Mouse (Mus musculus): ENCODE results near the gene Tnfrsf13c. TPM values are rescaled to one million over a fixed set of nuclear protein-coding genes. Genes with fewer than 3 reads are reported as not detected.

Tnfrsf13c gene
- polyA plus RNA-seq, 1 experiment from 2014 or later = 0.15 TPM

- ATAC-seq (replicated peaks; ENCODE audit: low FRiP score, low TSS enrichment, low read depth) = no peak
- Histone ChIP-seq H3K27me3 (replicated peaks; ENCODE audit: control insufficient read depth, insufficient read depth, low read length) (no peaks in the 10 kb centered on the region), H3K36me3 (ENCODE audit: control insufficient read depth, insufficient read depth, low read length) (peaks cover 79% of the 10 kb centered on the region), H3K4me3 (ENCODE audit: low read depth, low read length) (no peak overlapping the region), H3K4me1 (replicated peaks; ENCODE audit: control insufficient read depth, insufficient read depth, low read length) (peaks cover 5% of the 10 kb centered on the region; the same call in 1 of the 2 replicates), H3K4me2 (ENCODE audit: low read length) (no peak overlapping the region), H3K9ac (ENCODE audit: low read length) (no peak overlapping the region), H3K27ac (ENCODE audit: low read depth) (no peak overlapping the region), H3K9me3 (ENCODE audit: control insufficient read depth, low read length) (no peaks in the 10 kb centered on the region)
- 90% methylated on average over 8 of the region's 8 CpGs for WGBS
- DNase-seq (ENCODE audit: low spot score) = no peak
These were observed 51.5 kb downstream of the Tnfrsf13c start for GRCm38 (mm10) chr15:82172648-82173047.

MicroRNAs encoded within 50 kb of the gene (microRNA counts, 519-probe panel; counts per million panel counts)
- 2,747 counts per million, percentile 30 among the panel's probes with 10 or more counts for microRNA mmu-miR-33

Small RNAs within 50 kb of the gene (microRNA-seq; reads per million reads assigned to microRNA genes)
- gene Mir33 = 108 reads per million, percentile 59 among the genes with 10 or more reads in this experiment

Other genes starting within 250 kb of the Tnfrsf13c start
- gene 1700029P11Rik, start 243.8 kb downstream of the Tnfrsf13c start, polyA plus RNA-seq (2014; fragmentation: Nextera tagmentation; extraction: Ambion mirVana) = not detected in 2 replicates
- gene Xrcc6, start 236.5 kb downstream of the Tnfrsf13c start, polyA plus RNA-seq (2014; fragmentation: Nextera tagmentation; extraction: Ambion mirVana) = 87.0 and 96.7 TPM in 2 replicates
- 24.0 and 26.7 TPM in 2 replicates for gene Desi1, start 190.5 kb downstream of the Tnfrsf13c start, polyA plus RNA-seq (2014; fragmentation: Nextera tagmentation; extraction: Ambion mirVana)
- 301 and 329 TPM in 2 replicates for gene Snu13, start 176.8 kb downstream of the Tnfrsf13c start, polyA plus RNA-seq (2014; fragmentation: Nextera tagmentation; extraction: Ambion mirVana)
- not detected in 2 replicates for gene 4930407I10Rik, start 165.2 kb downstream of the Tnfrsf13c start, polyA plus RNA-seq (2014; fragmentation: Nextera tagmentation; extraction: Ambion mirVana)
- gene Mei1, start 154.4 kb downstream of the Tnfrsf13c start, polyA plus RNA-seq (2014; fragmentation: Nextera tagmentation; extraction: Ambion mirVana) = not detected in 2 replicates
- 14.2 and 15.3 TPM in 2 replicates for gene Ccdc134, start 96.4 kb downstream of the Tnfrsf13c start, polyA plus RNA-seq (2014; fragmentation: Nextera tagmentation; extraction: Ambion mirVana)
- gene Srebf2, start 77.2 kb downstream of the Tnfrsf13c start, polyA plus RNA-seq (2014; fragmentation: Nextera tagmentation; extraction: Ambion mirVana) = 136 and 144 TPM in 2 replicates
- gene Shisa8, start 11.6 kb downstream of the Tnfrsf13c start, polyA plus RNA-seq (2014; fragmentation: Nextera tagmentation; extraction: Ambion mirVana) = 0.15 TPM in 2 replicates
- gene Cenpm, start 20.4 kb upstream of the Tnfrsf13c start, polyA plus RNA-seq (2014; fragmentation: Nextera tagmentation; extraction: Ambion mirVana) = 64.9 and 70.3 TPM in 2 replicates
- 0.15 TPM in 1 of 2 replicates, not detected in the other for gene 1500009C09Rik, start 28.0 kb upstream of the Tnfrsf13c start, polyA plus RNA-seq (2014; fragmentation: Nextera tagmentation; extraction: Ambion mirVana)
- gene Sept3, start 50.5 kb upstream of the Tnfrsf13c start, polyA plus RNA-seq (2014; fragmentation: Nextera tagmentation; extraction: Ambion mirVana) = 16.0 and 18.3 TPM in 2 replicates
- gene Wbp2nl, start 74.6 kb upstream of the Tnfrsf13c start, polyA plus RNA-seq (2014; fragmentation: Nextera tagmentation; extraction: Ambion mirVana) = 0.16 and 0.20 TPM in 2 replicates
- gene Naga, start 114.6 kb upstream of the Tnfrsf13c start, polyA plus RNA-seq (2014; fragmentation: Nextera tagmentation; extraction: Ambion mirVana) = 59.7 and 61.2 TPM in 2 replicates
- 9.9 and 13.2 TPM in 2 replicates for gene Pheta2, start 114.6 kb upstream of the Tnfrsf13c start, polyA plus RNA-seq (2014; fragmentation: Nextera tagmentation; extraction: Ambion mirVana)
- 260 and 272 TPM in 2 replicates for gene Smdt1, start 114.6 kb upstream of the Tnfrsf13c start, polyA plus RNA-seq (2014; fragmentation: Nextera tagmentation; extraction: Ambion mirVana)
- gene Ndufa6, start 130.0 kb upstream of the Tnfrsf13c start, polyA plus RNA-seq (2014; fragmentation: Nextera tagmentation; extraction: Ambion mirVana) = 426 and 466 TPM in 2 replicates
- 8.4 and 8.5 TPM in 2 replicates for gene Cyp2d22, start 155.9 kb upstream of the Tnfrsf13c start, polyA plus RNA-seq (2014; fragmentation: Nextera tagmentation; extraction: Ambion mirVana)
- gene Cyp2d11, start 169.7 kb upstream of the Tnfrsf13c start, polyA plus RNA-seq (2014; fragmentation: Nextera tagmentation; extraction: Ambion mirVana) = not detected in 2 replicates
- not detected in 2 replicates for gene Cyp2d10, start 182.8 kb upstream of the Tnfrsf13c start, polyA plus RNA-seq (2014; fragmentation: Nextera tagmentation; extraction: Ambion mirVana)
- 0.12 TPM in 1 of 2 replicates, not detected in the other for gene Cyp2d9, start 209.1 kb upstream of the Tnfrsf13c start, polyA plus RNA-seq (2014; fragmentation: Nextera tagmentation; extraction: Ambion mirVana)

All from intestine, embryonic 14.5 days (tissue).